Mouse (Mus musculus) limb, embryonic 12.5 days (tissue): Measurements from ENCODE around the gene Mras. TPM values are rescaled to one million over a fixed set of nuclear protein-coding genes. Genes with fewer than 3 reads are reported as not detected.

Experiments used
- ATAC-seq: fragments of 200-750 bp; cut with Nextera tagmentation; 2 replicates; pipeline ENCODE4 v1.8.0; 2017; ENCODE audit warnings: low read depth, moderate TSS enrichment; ENCODE audit not compliant: insufficient number of reproducible peaks, insufficient read depth, low FRiP score, low TSS enrichment
- H3K27ac ChIP-seq: fragments of 300-500 bp; sonication (generic); 2 replicates; pipeline ENCODE4 v1.5.1; 2016; ENCODE audit warnings: mild to moderate bottlenecking, moderate library complexity
- H3K27me3 ChIP-seq: fragments of 300-500 bp; sonication (generic); 2 replicates; pipeline ENCODE4 v1.6.1; 2016; ENCODE audit warnings: mild to moderate bottlenecking, moderate library complexity
- H3K36me3 ChIP-seq: fragments of 300-500 bp; sonication (generic); 2 replicates; pipeline ENCODE4 v1.6.1; 2016; ENCODE audit warnings: mild to moderate bottlenecking, moderate library complexity
- H3K4me1 ChIP-seq: fragments of 300-500 bp; sonication (generic); replicated peaks from 2 replicates; pipeline ENCODE4 v1.6.1; 2016
- H3K4me2 ChIP-seq: fragments of 300-500 bp; sonication (generic); 2 replicates; pipeline ENCODE4 v1.6.1; 2016; ENCODE audit warnings: mild to moderate bottlenecking, moderate library complexity
- H3K4me3 ChIP-seq: fragments of 300-500 bp; sonication (generic); replicated peaks from 2 replicates; pipeline ENCODE4 v1.5.1; 2016; ENCODE audit warnings: mild to moderate bottlenecking
- H3K9ac ChIP-seq: fragments of 300-500 bp; sonication (generic); replicated peaks from 2 replicates; pipeline ENCODE4 v1.6.1; 2016; ENCODE audit warnings: mild to moderate bottlenecking, moderate library complexity
- H3K9me3 ChIP-seq: fragments of 300-500 bp; sonication (generic); 2 replicates; pipeline ENCODE4 v1.6.1; 2016; ENCODE audit warnings: mild to moderate bottlenecking, moderate library complexity
- WGBS: fragments of 180-500 bp; shearing (Covaris S2); methylation state at CpG from one replicate; pipeline ENCODE4 v1.1.7; 2016; 5-methylcytosine and 5-hydroxymethylcytosine counted together
- polyA plus RNA-seq: library from polyadenylated mRNA; unstranded; fragments of >200 nt; fragmentation: Nextera tagmentation; extraction: Ambion mirVana; gene quantifications from 2 replicates; pipeline ENCODE4 v1.2.1, GENCODE M21; 2016

Gene Mras
- polyA plus RNA-seq, 1 experiment from 2014 or later = 16.6 TPM

GRCm38 (mm10) chr9:99388856-99389255 is 48.3 kb downstream of the Mras start:
- Histone ChIP-seq H3K9me3 (no peaks in the 10 kb centered on the region), H3K4me1 (no peaks in the 10 kb centered on the region), H3K4me3 (no peak overlapping the region), H3K36me3 (peaks cover 64% of the 10 kb centered on the region), H3K9ac (no peak overlapping the region), H3K27ac (0 out of 2 replicates have a peak overlapping the region, but pooled peaks have one; percentile 41), H3K4me2 (no peak overlapping the region), H3K27me3 (no peaks in the 10 kb centered on the region)
- ATAC-seq = no peak
- WGBS = 82% methylated on average over 9 of the region's 9 CpGs

GRCm38 (mm10) chr9:99388078-99388477 is 49.1 kb downstream of the Mras start:
- WGBS = 76% methylated on average over 5 of the region's 5 CpGs
- no peak for ATAC-seq
- H3K9me3 ChIP-seq = no peaks in the 10 kb centered on the region
- no peak overlapping the region for H3K4me3 ChIP-seq
- H3K27ac ChIP-seq = no peak overlapping the region
- no peaks in the 10 kb centered on the region for H3K4me1 ChIP-seq
- H3K9ac ChIP-seq = no peak overlapping the region
- H3K36me3 ChIP-seq = peaks cover 62% of the 10 kb centered on the region
- H3K27me3 ChIP-seq = no peaks in the 10 kb centered on the region
- no peak overlapping the region for H3K4me2 ChIP-seq

DNA sequence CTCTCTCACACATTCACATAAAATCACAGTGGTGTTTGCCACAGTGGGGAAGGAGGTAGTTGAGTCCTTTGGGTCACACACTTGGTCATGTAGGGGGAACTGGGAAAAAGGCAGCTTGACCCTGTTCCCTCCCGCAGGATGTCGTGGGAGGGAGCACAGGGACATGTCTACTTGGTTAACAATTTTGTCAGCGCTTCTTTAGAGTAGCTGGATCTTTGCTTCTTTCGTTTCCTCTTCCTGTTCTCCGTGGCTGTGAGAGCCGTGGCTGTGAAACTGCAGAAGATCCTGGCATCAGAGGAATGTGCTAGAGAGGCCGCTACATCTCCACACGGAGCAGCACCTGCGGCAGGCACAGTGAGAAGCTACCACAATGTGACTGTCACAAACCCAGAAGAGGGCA is 54.6 kb downstream of the Mras start:
- Histone ChIP-seq H3K36me3 (peaks cover 9% of the 10 kb centered on the region), H3K9ac (no peak overlapping the region), H3K27ac (no peak overlapping the region), H3K27me3 (no peaks in the 10 kb centered on the region), H3K4me1 (no peaks in the 10 kb centered on the region), H3K4me2 (no peak overlapping the region), H3K4me3 (no peak overlapping the region), H3K9me3 (no peaks in the 10 kb centered on the region)
- 80% methylated on average over 9 of the region's 9 CpGs for whole genome bisulfite sequencing
- no peak for ATAC-seq

DNA sequence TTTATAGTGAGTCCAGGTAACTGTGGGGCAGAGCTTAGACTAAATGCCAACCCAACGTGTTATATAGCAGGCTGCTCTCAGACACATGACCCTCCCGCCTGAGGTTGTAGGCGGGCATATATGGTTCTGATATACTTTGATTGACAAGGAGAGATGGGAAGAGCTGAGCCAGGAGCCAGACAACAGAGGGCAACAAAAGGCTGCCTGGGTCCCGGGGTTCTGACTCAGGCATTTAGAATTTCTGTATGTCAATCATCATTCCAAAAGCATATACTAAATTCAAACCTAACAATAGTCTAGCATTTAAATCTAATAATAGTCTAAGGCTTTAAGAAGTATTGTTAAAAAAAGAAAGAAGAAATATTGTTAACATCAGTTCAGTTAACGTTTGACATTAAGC is 58.0 kb downstream of the Mras start:
- Histone ChIP-seq H3K36me3 (no peaks in the 10 kb centered on the region), H3K27me3 (no peaks in the 10 kb centered on the region), H3K9me3 (no peaks in the 10 kb centered on the region), H3K4me2 (no peak overlapping the region), H3K4me1 (no peaks in the 10 kb centered on the region), H3K27ac (no peak overlapping the region), H3K9ac (no peak overlapping the region), H3K4me3 (no peak overlapping the region)
- 78% methylated on average over 5 of the region's 5 CpGs for WGBS
- no peak for ATAC-seq

GRCm38 (mm10) chr9:99376591-99377418 is 60.4 kb downstream of the Mras start:
- 12% methylated on average over 14 of the region's 14 CpGs for WGBS
- Histone ChIP-seq H3K4me2 (no peak overlapping the region), H3K9me3 (no peaks in the 10 kb centered on the region)

DNA sequence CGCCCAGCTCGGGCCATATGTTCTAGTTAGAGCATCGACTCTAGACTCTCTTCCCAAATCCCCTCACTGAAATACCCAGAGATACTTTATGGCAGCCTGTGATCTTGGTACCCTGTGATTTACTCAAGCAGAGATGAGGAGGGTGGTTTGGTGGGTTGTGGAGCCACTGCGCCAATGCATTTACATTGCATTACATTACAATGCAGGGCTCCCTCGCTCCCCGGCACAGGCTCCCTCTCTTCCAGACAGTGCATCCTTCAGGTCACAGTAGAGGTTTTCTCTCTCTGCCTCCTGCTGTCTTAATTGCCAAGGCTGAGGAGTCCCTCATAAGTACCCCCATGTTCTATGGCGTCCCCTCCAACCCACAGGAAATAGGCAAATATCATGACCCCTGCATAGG is 68.8 kb downstream of the Mras start:
- H3K9ac ChIP-seq = no peak overlapping the region
- H3K9me3 ChIP-seq = no peaks in the 10 kb centered on the region
- no peaks in the 10 kb centered on the region; the same call in 1 of the 2 replicates for H3K27me3 ChIP-seq
- H3K4me2 ChIP-seq = no peak overlapping the region
- no peaks in the 10 kb centered on the region for H3K4me1 ChIP-seq
- ATAC-seq = no peak
- H3K4me3 ChIP-seq = no peak overlapping the region
- H3K27ac ChIP-seq = no peak overlapping the region
- no peaks in the 10 kb centered on the region for H3K36me3 ChIP-seq
- 60% methylated on average over 7 of the region's 7 CpGs for WGBS

More at GRCm38 (mm10) chr9:99376591-99377418, 60.4 kb downstream of the Mras start:
- H3K36me3 ChIP-seq = no peaks in the 10 kb centered on the region
- no peak overlapping the region for H3K9ac ChIP-seq
- no peak for ATAC-seq
- H3K27me3 ChIP-seq = no peaks in the 10 kb centered on the region
- H3K27ac ChIP-seq = no peak overlapping the region
- H3K4me3 ChIP-seq = no peak overlapping the region
- no peaks in the 10 kb centered on the region for H3K4me1 ChIP-seq

GRCm38 (mm10) chr9:99365906-99366305 is 71.3 kb downstream of the Mras start:
- Histone ChIP-seq H3K27ac (no peak overlapping the region), H3K4me2 (no peak overlapping the region), H3K4me1 (no peaks in the 10 kb centered on the region), H3K9ac (no peak overlapping the region), H3K4me3 (no peak overlapping the region), H3K9me3 (no peaks in the 10 kb centered on the region), H3K36me3 (no peaks in the 10 kb centered on the region), H3K27me3 (peaks cover 4% of the 10 kb centered on the region)
- no peak for ATAC-seq
- WGBS = 76% methylated on average over 3 of the region's 3 CpGs

GRCm38 (mm10) chr9:99363076-99363475 is 74.1 kb downstream of the Mras start:
- H3K4me2 ChIP-seq = no peak overlapping the region
- peaks cover 4% of the 10 kb centered on the region for H3K4me1 ChIP-seq
- H3K36me3 ChIP-seq = no peaks in the 10 kb centered on the region
- 53% methylated on average over 8 of the region's 8 CpGs for WGBS
- no peak for ATAC-seq
- H3K4me3 ChIP-seq = no peak overlapping the region
- no peak overlapping the region for H3K9ac ChIP-seq
- H3K27me3 ChIP-seq = peaks cover 29% of the 10 kb centered on the region
- H3K9me3 ChIP-seq = no peaks in the 10 kb centered on the region
- no peak overlapping the region for H3K27ac ChIP-seq

- H3K36me3 ChIP-seq = no peaks in the 10 kb centered on the region
- WGBS = 86% methylated on average over 9 of the region's 9 CpGs
- peaks cover 13% of the 10 kb centered on the region for H3K4me1 ChIP-seq
- no peak overlapping the region for H3K9ac ChIP-seq
- ATAC-seq = no peak
- H3K4me2 ChIP-seq = no peak overlapping the region
- H3K9me3 ChIP-seq = no peaks in the 10 kb centered on the region
- no peak overlapping the region for H3K4me3 ChIP-seq
- H3K27me3 ChIP-seq = peaks cover 40% of the 10 kb centered on the region
- H3K27ac ChIP-seq = no peak overlapping the region
Observed at GRCm38 (mm10) chr9:99361946-99362345, 75.2 kb downstream of the Mras start.

DNA sequence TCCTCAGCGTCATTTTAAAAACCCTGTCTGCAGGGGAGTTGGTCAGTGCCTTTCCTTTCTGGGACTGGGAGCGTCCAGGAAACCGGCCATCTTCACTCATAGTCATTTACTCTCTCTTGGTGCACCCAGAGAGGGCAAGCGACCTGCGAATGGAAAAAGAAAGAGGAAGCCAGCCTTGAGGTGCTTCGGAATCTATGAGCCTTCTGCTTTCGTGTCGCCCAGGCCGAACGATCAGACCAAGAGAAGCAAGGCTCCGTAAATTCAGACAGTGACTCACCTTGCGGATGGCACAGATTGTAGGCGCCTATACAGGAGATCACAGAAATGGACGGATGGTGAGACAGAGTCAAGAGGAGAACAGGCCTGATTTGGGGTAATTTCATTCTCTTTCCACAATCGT is 78.2 kb downstream of the Mras start:
- no peak overlapping the region for H3K4me3 ChIP-seq
- no peaks in the 10 kb centered on the region for H3K9me3 ChIP-seq
- no peak overlapping the region for H3K27ac ChIP-seq
- H3K36me3 ChIP-seq = no peaks in the 10 kb centered on the region
- H3K4me2 ChIP-seq = no peak overlapping the region
- WGBS = 88% methylated on average over 15 of the region's 15 CpGs
- no peak overlapping the region for H3K9ac ChIP-seq
- H3K4me1 ChIP-seq = peaks cover 13% of the 10 kb centered on the region
- peaks cover 60% of the 10 kb centered on the region for H3K27me3 ChIP-seq
- no peak for ATAC-seq

- Histone ChIP-seq H3K27ac (no peak within 1 kb of the TSS), H3K4me1 (peaks cover 13% of the 10 kb centered on the region), H3K9ac (peak within 1 kb of the TSS; percentile 50; the same call in 1 of the 2 replicates), H3K27me3 (peaks cover 57% of the 10 kb centered on the region), H3K4me3 (peak within 1 kb of the TSS; percentile 48), H3K4me2 (peak within 1 kb of the TSS; percentile 93), H3K36me3 (no peaks in the 10 kb centered on the region), H3K9me3 (no peaks in the 10 kb centered on the region)
- peak; percentile 62; the same call in 1 of the 2 replicates for ATAC-seq
- under 1% methylated on average over 66 of the region's 66 CpGs for WGBS
Observed at GRCm38 (mm10) chr9:99357921-99358692, 79.1 kb downstream of the Mras start, which contains the start of gene Esyt3. Esyt3 (minus strand) TSS chr9:99358557.
